8 mouse cellular contexts compared by ENCODE assay signal in the genomic region with DNA sequence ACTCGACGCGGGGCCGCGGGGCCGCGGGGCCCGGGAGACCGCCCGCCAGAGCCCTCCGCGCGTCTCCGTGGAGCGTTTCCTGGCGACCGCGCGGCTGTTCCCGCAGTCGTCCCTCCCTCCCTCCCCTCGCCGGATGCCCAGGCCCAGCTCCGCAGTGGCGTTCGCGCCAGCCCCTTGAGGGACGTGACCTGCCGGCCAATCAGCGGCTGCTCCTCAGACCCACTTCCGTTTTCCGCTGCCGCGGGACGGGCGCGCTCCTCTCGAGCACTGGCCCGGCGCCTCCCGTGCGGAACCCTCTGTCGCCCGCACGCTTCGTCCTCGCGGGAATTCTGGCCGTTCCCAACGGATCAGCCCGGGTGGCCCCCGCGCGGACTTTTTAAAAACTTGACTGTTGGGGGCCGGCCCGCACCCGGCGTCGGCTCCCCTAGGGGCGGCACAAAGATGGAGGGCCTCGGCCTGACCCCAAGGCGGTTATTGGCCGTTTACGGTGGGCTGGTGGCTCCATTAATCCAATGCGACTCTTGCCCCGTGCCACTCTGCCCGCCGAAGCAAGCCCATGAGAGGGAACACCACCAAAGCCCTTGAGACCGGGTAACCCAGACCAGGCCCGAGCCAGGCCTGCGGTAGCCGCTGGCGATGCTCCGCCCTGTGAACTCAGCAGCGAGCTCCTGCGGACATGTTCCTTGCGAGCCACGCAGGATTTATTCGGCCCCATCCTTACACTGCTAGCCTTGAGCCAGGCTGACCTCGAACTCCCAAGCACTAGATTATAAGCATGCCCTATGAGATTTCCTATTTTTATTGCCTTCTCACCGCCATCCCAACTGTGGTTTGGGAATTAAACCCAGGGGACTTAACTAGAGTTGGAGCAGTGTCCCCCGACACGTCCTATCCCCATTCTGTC. TPM values are rescaled to one million over a fixed set of nuclear protein-coding genes. Genes with fewer than 3 reads are reported as not detected.
DNase-seq lines count a peak whose midpoint lies in the region; ATAC-seq lines count a peak whose summit lies in the region.

No protein-coding gene starts in this region.

- H3K9ac ChIP-seq in hindbrain, embryonic 14.5 days, result peak overlapping the region; percentile 100

- peak overlapping the region; percentile 93 for H3K4me3 ChIP-seq in hindbrain, embryonic 14.5 days (replicated peaks; ENCODE audit: low read length)

- H3K4me2 ChIP-seq in hindbrain, embryonic 14.5 days (replicated peaks), result peak overlapping the region; percentile 83

- peaks cover 10% of the 10 kb centered on the region for H3K36me3 ChIP-seq in hindbrain, embryonic 14.5 days (replicated peaks; ENCODE audit: control insufficient read depth, insufficient read depth)

- peak; percentile 94 for DNase-seq in R1 (ENCODE audit: low read depth, low spot score)
- DNase-seq in cerebellum, postnatal 25 days, result peak; percentile 98 to 99
- DNase-seq in frontal cortex, postnatal 25 days (ENCODE audit: low spot score in 2 of 2), result peak; percentile 89 to 90
- peak; percentile 93 for DNase-seq in hindbrain, embryonic 14.5 days (ENCODE audit: low spot score)
- DNase-seq in layer of hippocampus, postnatal 36 days, result peak; percentile 95 to 96
- DNase-seq in lung, postnatal 25 days (ENCODE audit: low spot score), result peak; percentile 97
- DNase-seq in retina, adult 2 months (ENCODE audit: low read depth, low spot score), result peak; percentile 88
- peak; percentile 94 for DNase-seq in thymus, postnatal 25 days

- peak; percentile 96 for ATAC-seq in hindbrain, embryonic 14.5 days (ENCODE audit: low FRiP score)

- peaks cover 29% of the 10 kb centered on the region for H3K4me1 ChIP-seq in hindbrain, embryonic 14.5 days (replicated peaks; ENCODE audit: control insufficient read depth, insufficient read depth, low read length)

- H3K27me3 ChIP-seq in hindbrain, embryonic 14.5 days (ENCODE audit: control insufficient read depth, insufficient read depth, low read length), result no peaks in the 10 kb centered on the region

- peak overlapping the region; percentile 100 for H3K27ac ChIP-seq in hindbrain, embryonic 14.5 days

- under 1% methylated on average over 66 of the region's 83 CpGs for WGBS in hindbrain, embryonic 14.5 days

- no peaks in the 10 kb centered on the region for H3K9me3 ChIP-seq in hindbrain, embryonic 14.5 days (ENCODE audit: control insufficient read depth, low read length)

RNA-seq across cellular contexts. Expression of a gene that starts 0.7 kb away (rescaled TPM):
- 50.2 and 56.9 TPM in 2 replicates for polyA plus RNA-seq in hindbrain, embryonic 14.5 days (2014; fragmentation: Nextera tagmentation; extraction: Ambion mirVana)
- 100 to 1,000 TPM; 112 to 119 TPM for total RNA-seq in layer of hippocampus, postnatal 36 days (2021)

RNA-seq across cellular contexts. Expression of a gene that starts 15.6 kb away (rescaled TPM):
- polyA plus RNA-seq in hindbrain, embryonic 14.5 days (2014; fragmentation: Nextera tagmentation; extraction: Ambion mirVana), result 10.8 and 11.9 TPM in 2 replicates
- total RNA-seq in layer of hippocampus, postnatal 36 days (2021), result 10 to 100 TPM; 50.4 to 52.7 TPM

RNA-seq across cellular contexts. Expression of a gene that starts 28.4 kb away (rescaled TPM):
- polyA plus RNA-seq in hindbrain, embryonic 14.5 days (2014; fragmentation: Nextera tagmentation; extraction: Ambion mirVana), result 53.4 and 63.2 TPM in 2 replicates
- 10 to 100 TPM; 27.5 to 29.9 TPM for total RNA-seq in layer of hippocampus, postnatal 36 days (2021)

Comparison
In these comparisons a context has a peak if more than half of its experiments do, and no peak if none do; other contexts are left out.
1. Peak in every context shown above with its lines: DNase-seq, ATAC-seq, H3K4me3 ChIP-seq and H3K27ac ChIP-seq.